Mouse (Mus musculus) liver, postnatal 0 days (tissue): ENCODE measurements around the gene Ehf. TPM values are rescaled to one million over a fixed set of nuclear protein-coding genes. Genes with fewer than 3 reads are reported as not detected.

ENCODE experiments used
- ATAC-seq: fragments of 200-750 bp; cut with Nextera tagmentation; 2 replicates; pipeline ENCODE4 v1.8.0; 2017; ENCODE audit warnings: mild to moderate bottlenecking, moderate library complexity
- DNase-seq: peaks from one replicate; pipeline ENCODE4 v3.0.0-alpha.2; 2016
- H3K27ac ChIP-seq: fragments of 300-500 bp; sonication (generic); 2 replicates; pipeline ENCODE4 v1.5.1; 2014; ENCODE audit warnings: antibody characterized with exemption, moderate library complexity, mild to moderate bottlenecking, low read depth
- H3K27me3 ChIP-seq: fragments of 300-500 bp; sonication (generic); 2 replicates; pipeline ENCODE4 v1.6.1; 2014; ENCODE audit warnings: low read length, control low read depth, mixed read lengths; ENCODE audit not compliant: insufficient read depth
- H3K36me3 ChIP-seq: fragments of 300-500 bp; sonication (generic); replicated peaks from 2 replicates; pipeline ENCODE4 v1.6.1; 2014; ENCODE audit warnings: mild to moderate bottlenecking, control low read depth, low read length, moderate library complexity, mixed read lengths; ENCODE audit not compliant: insufficient read depth
- H3K4me1 ChIP-seq: fragments of 300-500 bp; sonication (generic); 2 replicates; pipeline ENCODE4 v1.6.1; 2014; ENCODE audit warnings: antibody characterized with exemption, mild to moderate bottlenecking, control low read depth; ENCODE audit not compliant: insufficient read depth
- H3K4me2 ChIP-seq: fragments of 300-500 bp; sonication (generic); 2 replicates; pipeline ENCODE4 v1.6.1; 2014; ENCODE audit warnings: low read depth, mild to moderate bottlenecking, low read length, moderate library complexity, mixed read lengths
- H3K4me3 ChIP-seq: fragments of 300-500 bp; sonication (generic); 2 replicates; pipeline ENCODE4 v1.5.1; 2014; ENCODE audit warnings: low read depth, low read length
- H3K9ac ChIP-seq: fragments of 300-500 bp; sonication (generic); replicated peaks from 2 replicates; pipeline ENCODE4 v1.6.1; 2014; ENCODE audit warnings: mild to moderate bottlenecking, moderate library complexity
- H3K9me3 ChIP-seq: fragments of 300-500 bp; sonication (generic); 2 replicates; pipeline ENCODE4 v1.6.1; 2016; ENCODE audit warnings: mild to moderate bottlenecking, control low read depth, low read length, mixed read lengths
- CTCF ChIP-seq: sonication (generic); IDR thresholded peaks from 2 replicates; pipeline ENCODE4 v1.5.1; 2016; ENCODE audit warnings: antibody characterized with exemption, low read depth
- EP300 ChIP-seq: IDR thresholded peaks from 2 replicates; pipeline ENCODE4 v1.6.1; 2016; ENCODE audit warnings: antibody characterized with exemption, low read depth, mild to moderate bottlenecking
- WGBS: fragments of 180-500 bp; shearing (Covaris S2); extraction: QIAGEN DNeasy Blood & Tissue Kit; methylation state at CpG from one replicate; pipeline ENCODE4 v1.1.7; 2014; ENCODE audit not compliant: insufficient replicate concordance; 5-methylcytosine and 5-hydroxymethylcytosine counted together
- polyA plus RNA-seq: library from polyadenylated mRNA; unstranded; fragments of >200 nt; fragmentation: Nextera tagmentation; extraction: Ambion mirVana; gene quantifications from 2 replicates; pipeline ENCODE4 v1.2.1, GENCODE M21; 2015

Gene Ehf
- polyA plus RNA-seq, 1 experiment from 2014 or later, result 0.26 TPM

DNA sequence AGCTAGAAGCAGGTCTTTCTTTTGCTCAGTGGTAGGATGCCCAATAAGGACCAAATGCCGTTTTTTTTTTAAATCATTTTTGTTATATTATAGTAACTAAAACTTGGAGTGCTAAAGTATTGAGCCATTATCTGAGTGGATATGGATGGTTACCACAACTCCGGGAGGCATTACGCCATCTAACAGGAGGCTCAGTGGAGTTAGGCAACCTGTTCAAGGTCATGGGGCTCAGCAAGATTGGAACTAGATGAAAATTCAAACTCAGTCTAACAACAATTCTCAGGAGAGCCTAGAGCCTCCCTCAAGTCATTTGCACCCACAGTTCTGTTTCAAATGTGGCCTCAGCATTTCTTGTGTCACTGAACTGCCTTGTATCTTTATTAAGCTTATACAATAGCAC, 12.9 kb downstream of the Ehf start:
- no peak overlapping the region for H3K27ac ChIP-seq
- DNase-seq, result no peak
- no peaks in the 10 kb centered on the region for H3K36me3 ChIP-seq
- H3K27me3 ChIP-seq, result no peaks in the 10 kb centered on the region
- TF ChIP-seq CTCF (no peak), EP300 (no peak)
- no peak overlapping the region for H3K4me2 ChIP-seq
- no peaks in the 10 kb centered on the region for H3K9me3 ChIP-seq
- WGBS, result 61% methylated on average over 3 of the region's 3 CpGs
- no peaks in the 10 kb centered on the region for H3K4me1 ChIP-seq
- no peak overlapping the region for H3K9ac ChIP-seq
- no peak overlapping the region for H3K4me3 ChIP-seq
- ATAC-seq, result peak; percentile 49; the same call in 1 of the 2 replicates

DNA sequence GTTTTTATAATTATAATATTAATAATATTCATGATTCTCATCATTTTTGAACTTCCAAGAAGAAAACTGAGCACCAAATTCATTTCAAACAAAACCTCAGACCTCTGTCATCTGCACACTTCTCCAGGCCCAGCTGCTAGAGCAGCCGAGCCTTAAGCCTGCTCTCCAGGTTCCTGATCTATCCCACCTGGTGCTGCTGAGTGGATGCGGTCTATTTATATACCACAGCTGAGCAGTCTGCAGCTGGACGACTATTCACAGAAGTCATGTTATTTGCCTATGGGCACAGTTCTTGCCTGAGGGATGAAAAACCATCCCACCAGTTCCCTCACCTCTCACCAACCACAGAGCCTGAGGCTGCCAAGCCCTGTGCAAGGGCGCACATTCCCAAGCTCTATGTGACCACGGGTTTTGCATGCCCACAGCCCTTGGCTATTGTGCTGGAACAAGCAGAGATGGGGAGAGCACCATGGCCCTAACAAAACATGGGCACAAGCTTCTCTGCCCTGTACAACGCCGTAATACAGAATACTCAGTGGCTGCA, 13.6 kb downstream of the Ehf start:
- TF ChIP-seq CTCF (no peak), EP300 (no peak)
- WGBS, result 71% methylated on average over 7 of the region's 7 CpGs
- Histone ChIP-seq H3K9ac (no peak overlapping the region), H3K9me3 (no peaks in the 10 kb centered on the region), H3K4me1 (no peaks in the 10 kb centered on the region), H3K27me3 (no peaks in the 10 kb centered on the region), H3K4me3 (no peak overlapping the region), H3K27ac (no peak overlapping the region), H3K36me3 (no peaks in the 10 kb centered on the region), H3K4me2 (no peak overlapping the region)
- ATAC-seq (no peak), DNase-seq (no peak)

DNA sequence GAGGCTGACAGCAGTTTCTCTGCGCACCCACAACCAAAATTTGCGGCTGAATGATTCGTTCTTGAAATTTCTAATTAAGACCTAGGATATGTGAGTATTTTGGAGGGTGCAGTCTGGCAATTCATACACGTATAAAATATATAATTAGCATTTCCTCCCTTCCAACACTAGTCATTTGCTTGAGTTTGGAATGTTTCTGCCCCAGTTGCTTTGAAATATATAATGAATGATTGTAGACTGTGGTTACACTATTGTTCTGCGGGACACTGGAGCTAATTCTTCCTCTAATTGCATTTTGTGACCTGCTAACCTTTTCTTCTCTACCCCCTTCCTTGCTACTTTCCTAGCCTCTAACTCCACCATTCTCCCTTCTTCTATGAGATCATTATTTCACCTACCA, 15.4 kb downstream of the Ehf start:
- H3K4me2 ChIP-seq, result no peak overlapping the region
- H3K36me3 ChIP-seq, result no peaks in the 10 kb centered on the region
- H3K4me1 ChIP-seq, result no peaks in the 10 kb centered on the region
- H3K9ac ChIP-seq, result no peak overlapping the region
- no peak for ATAC-seq
- H3K27me3 ChIP-seq, result no peaks in the 10 kb centered on the region
- no peak overlapping the region for H3K4me3 ChIP-seq
- TF ChIP-seq EP300 (no peak), CTCF (no peak)
- 79% methylated on average over 5 of the region's 5 CpGs for WGBS
- DNase-seq, result no peak
- H3K9me3 ChIP-seq, result no peaks in the 10 kb centered on the region
- no peak overlapping the region for H3K27ac ChIP-seq

DNA sequence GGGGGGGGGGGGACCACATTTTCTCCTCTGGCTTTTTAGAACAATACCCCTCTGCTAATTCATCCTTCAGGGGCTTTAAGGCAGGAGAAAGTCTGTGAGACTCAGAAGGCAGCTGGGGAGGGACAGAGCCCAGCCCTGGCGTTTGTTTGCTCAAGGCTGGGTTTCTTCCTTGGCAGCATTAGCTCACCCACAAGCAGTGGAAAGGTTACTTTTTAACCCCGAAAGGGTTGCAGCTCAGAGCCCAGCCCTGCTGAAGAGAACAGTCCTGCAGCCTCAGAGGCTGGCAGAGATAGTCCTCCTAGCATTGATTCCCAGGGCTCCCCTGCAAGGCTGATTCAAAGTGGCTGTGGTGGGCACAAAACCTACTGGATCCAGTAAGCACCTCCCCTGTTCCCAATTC, 17.5 kb downstream of the Ehf start:
- Histone ChIP-seq H3K4me1 (no peaks in the 10 kb centered on the region), H3K9ac (no peak overlapping the region), H3K4me2 (no peak overlapping the region), H3K4me3 (no peak overlapping the region), H3K9me3 (no peaks in the 10 kb centered on the region), H3K36me3 (no peaks in the 10 kb centered on the region), H3K27me3 (no peaks in the 10 kb centered on the region), H3K27ac (no peak overlapping the region)
- TF ChIP-seq CTCF (no peak), EP300 (no peak)
- DNase-seq, result no peak
- WGBS, result 21% methylated on average over 2 of the region's 2 CpGs
- no peak for ATAC-seq

DNA sequence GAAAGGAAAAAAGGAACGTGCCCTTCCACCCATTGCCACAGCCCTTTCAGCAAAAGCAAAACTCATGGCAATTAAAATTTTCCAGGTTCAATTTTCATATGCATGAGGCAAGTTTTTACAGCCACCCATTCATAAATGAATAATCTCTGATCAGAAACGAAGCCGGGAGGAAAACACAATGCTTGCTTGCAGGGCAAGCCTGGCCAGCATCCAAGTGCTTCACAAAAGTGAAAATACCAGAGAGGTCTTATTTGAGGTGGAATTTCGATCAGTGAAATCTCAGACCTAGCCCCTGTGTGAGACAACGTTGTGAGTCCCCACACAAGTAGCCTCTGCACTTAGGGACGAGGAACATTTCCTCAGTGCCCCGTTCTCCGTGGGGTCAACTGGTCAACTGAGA, 19.3 kb downstream of the Ehf start:
- H3K4me3 ChIP-seq, result no peak overlapping the region
- no peaks in the 10 kb centered on the region for H3K36me3 ChIP-seq
- no peak overlapping the region for H3K9ac ChIP-seq
- 71% methylated on average over 8 of the region's 8 CpGs for WGBS
- ATAC-seq (no peak), DNase-seq (no peak)
- no peak overlapping the region for H3K4me2 ChIP-seq
- no peaks in the 10 kb centered on the region for H3K4me1 ChIP-seq
- H3K27ac ChIP-seq, result no peak overlapping the region
- H3K9me3 ChIP-seq, result no peaks in the 10 kb centered on the region
- H3K27me3 ChIP-seq, result no peaks in the 10 kb centered on the region
- TF ChIP-seq CTCF, result no peak
- no peak for TF ChIP-seq EP300

DNA sequence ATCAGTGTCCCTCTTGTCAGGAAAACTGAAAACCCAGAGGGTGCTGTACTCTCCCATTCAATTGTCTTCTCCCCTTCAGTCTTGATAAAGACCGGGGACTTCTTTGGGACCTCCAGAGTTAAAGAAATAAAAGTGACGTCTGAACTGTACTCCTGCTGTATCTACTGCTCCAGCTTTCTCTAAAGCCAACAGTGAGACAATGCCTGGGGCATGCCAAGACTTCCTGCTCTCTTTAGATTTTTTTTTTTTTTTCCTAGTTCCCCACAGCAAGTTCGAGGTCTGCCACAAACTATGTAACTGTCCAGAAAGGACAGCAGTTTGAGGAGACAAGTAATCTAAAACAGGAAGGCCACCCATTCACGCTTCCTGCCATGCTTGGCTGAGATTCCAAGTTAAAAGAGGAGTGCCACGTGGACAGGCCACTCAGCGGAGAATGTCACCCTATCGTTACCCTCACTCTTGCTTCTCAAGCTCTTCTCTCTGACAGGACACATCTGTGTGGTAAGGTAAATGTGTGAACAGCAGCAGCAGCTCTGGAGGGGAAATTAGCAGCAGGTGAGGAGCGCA, 20.8 kb downstream of the Ehf start:
- no peaks in the 10 kb centered on the region for H3K4me1 ChIP-seq
- TF ChIP-seq EP300, result no peak
- no peak for TF ChIP-seq CTCF
- no peak overlapping the region for H3K4me2 ChIP-seq
- no peak for ATAC-seq
- no peaks in the 10 kb centered on the region for H3K9me3 ChIP-seq
- H3K27ac ChIP-seq, result no peak overlapping the region
- H3K9ac ChIP-seq, result no peak overlapping the region
- H3K27me3 ChIP-seq, result no peaks in the 10 kb centered on the region
- DNase-seq, result no peak
- H3K4me3 ChIP-seq, result no peak overlapping the region
- no peaks in the 10 kb centered on the region for H3K36me3 ChIP-seq
- 25% methylated on average over 8 of the region's 8 CpGs for WGBS
